Mouse (Mus musculus) heart, postnatal 36 days (tissue): ENCODE data around the gene Syngr1. TPM values are rescaled to one million over a fixed set of nuclear protein-coding genes. Genes with fewer than 3 reads are reported as not detected.
A peak's percentile ranks its signal among the peaks of the same experiment; 100 is the strongest.
"Not testable (repeated sequence)": the region's sequence is repeated elsewhere in the genome, so short reads cannot be mapped to it uniquely, and the experiment has no call there.

Source experiments
- DNase-seq, 2 experiments: peaks; one replicate each; pipeline ENCODE4 v3.0.0; 2021 to 2022
- intact Hi-C: fragments of 180-260 bp; cut with DNase I; formaldehyde crosslinking; loops from one replicate; pipeline ENCODE4 v1.15.1; 2025
- total RNA-seq, 2 experiments: library from RNA; stranded (reverse); gene quantifications; 2 replicates each; pipeline ENCODE4 v1.2.3; 2021

Syngr1 gene
- total RNA-seq, 2 experiments from 2014 or later, result 81.8 to 90.5 TPM

DNA sequence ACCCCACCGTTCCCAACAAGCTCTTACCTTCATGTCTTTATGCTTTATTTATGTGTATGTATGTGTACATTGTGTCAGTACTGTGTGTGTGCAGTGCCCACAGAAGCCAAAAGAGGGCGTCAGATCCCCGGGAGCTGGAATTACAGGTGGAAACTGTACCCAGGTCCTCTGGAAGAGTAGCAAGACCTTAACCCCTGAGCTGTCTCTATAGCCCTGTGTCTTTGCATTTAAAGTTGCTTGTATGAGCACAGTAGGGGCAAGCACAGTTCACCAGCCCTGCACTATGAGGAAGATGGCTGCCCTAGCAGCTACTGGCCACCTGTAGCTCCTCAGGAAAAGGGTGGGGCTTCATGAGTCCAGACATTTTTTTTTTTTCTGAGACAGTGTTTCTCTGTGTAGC lies 16.4 kb downstream of the Syngr1 start:
- intact Hi-C loops, result no loop called here
- no peak for DNase-seq

DNA sequence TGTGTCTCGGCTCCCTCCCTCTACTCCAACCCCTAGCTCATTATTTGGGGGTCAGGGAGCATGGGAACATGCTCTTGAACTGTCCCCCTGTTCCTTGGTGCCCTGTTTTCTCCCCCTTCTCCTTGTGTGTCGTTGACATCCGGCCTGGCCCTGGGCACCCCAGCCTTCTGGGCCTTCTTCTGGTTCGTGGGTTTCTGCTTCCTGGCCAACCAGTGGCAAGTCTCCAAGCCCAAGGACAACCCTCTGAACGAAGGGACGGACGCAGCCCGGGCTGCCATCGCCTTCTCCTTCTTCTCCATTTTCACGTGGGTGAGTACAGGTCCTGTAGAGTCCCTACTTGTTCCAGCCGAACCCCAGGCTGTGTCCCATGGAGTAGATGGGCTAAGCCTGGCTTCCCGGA lies 20.3 kb downstream of the Syngr1 start:
- no peak for DNase-seq
- intact Hi-C loops, result no loop called here

DNA sequence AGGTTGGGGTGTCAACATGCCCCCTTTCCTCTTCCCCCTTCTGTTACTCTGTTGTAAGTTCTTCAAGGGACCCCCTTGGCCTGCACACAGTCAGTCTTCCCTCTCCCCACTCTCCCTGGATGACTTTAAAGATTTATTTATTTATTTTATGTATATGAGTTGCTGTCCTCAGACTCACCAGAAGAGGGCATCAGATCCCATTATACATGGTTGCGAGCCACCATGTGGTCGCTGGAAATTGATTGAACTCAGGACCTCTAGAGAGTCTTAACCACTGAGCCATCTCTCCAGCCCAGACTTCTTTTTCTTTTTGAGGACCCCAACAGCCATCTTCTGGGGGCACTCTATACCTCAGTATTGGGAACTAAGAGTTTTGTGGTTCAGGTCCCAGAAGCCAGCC lies 21.4 kb downstream of the Syngr1 start:
- DNase-seq, result no peak
- intact Hi-C loops, result no loop called here

DNA sequence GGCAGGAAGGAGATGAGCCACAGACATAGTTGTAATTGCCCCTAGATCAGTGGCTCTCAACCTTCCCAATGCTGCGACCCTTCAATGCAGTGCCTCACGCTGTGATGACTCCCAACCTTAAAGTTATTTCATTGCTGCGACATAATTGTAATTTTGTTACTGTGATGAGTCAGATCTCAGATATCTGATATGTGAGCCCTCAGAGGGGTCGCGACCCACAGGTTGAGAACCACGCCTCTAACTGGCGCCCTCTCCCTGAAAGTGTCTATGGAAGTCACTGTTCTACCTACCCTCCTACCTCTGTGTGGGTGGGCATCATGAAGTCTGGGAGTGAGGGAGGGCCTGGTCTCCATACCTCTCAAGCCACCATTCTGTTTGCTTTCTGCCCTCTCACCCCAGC lies 23.3 kb downstream of the Syngr1 start:
- no peak for DNase-seq
- intact Hi-C loops, result no loop called here

DNA sequence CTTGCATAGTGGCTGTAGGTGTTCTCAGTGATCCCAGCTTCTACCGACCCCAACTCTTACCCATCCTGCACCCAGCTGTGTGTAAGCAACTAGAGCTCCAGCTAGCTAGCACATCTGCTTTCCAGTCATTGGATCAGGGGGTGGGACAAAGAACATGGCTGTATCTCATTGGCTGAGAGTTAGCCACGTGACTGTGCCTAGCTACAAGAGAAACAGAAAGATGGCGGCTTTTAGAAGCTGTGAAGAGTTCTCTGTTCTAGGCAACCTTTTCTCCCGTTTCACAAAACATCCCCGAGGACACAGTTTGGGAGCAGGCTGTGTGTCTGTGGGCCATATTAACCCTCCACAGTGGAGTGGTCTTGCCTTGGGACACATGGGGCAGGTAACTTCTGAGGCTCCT lies 24.1 kb downstream of the Syngr1 start:
- DNase-seq, result no peak
- intact Hi-C loops, result no loop called here

DNA sequence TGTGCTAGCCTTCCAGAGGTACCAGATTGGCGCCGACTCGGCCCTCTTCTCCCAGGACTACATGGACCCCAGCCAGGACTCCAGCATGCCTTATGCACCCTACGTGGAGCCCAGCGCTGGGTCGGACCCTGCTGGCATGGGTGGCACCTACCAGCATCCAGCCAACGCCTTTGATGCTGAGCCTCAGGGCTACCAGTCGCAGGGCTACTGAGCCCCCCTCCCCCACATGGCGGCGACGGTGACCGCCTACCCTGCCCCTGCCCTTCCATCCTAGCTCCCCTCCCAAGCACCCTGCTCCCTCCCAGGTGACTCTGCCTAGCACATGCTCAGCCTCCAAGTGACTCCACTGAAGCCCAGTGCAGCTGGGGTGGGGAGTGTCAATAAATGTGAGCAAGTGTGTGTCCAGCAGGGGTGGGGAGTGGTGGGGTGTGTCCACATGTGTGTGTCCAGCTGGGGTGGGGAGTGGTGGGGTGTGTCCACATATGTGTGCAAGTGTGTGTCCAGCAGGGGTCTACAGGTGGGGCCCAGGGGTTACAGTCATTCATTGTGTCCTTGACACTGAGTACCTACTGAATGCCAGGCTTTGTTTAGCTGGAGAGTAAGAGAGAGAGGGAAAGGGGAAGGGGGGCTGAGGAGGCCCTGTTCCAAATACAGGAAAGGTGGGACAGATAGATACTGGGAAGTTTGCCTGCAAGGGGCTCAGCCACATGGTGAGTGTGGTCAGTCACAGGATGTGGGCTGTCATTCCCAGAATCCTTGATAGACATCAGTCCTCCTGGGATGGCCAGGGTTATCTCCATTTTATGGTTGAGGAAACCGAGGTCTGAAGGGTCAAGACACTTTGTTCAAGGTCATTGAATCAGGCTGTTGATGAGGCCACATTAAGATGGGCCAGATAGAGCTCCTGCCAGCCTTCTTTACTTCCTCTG lies 25.0 kb downstream of the Syngr1 start:
- intact Hi-C loops, result no loop called here
- no peak for DNase-seq

DNA sequence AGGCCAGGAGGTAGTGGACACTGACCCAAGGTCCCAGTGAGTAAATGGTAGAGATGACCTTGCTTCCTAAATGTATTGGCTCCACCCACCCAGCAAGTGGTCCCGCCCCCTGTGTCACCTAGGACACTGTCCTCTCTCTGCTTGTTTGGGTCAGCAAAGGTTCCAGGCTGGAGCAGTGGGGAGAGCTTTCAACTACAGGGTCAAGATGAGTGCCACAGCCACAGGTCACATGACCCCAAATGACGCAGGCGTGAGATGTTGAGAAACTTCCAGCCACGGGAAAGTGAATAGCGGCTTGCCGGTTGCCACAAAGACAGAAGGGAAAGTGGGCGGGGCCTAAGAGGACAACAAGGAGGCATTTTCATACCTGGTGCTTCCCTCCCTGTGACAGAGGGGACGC lies 26.0 kb downstream of the Syngr1 start:
- intact Hi-C loops, result no loop called here
- no peak for DNase-seq

DNA sequence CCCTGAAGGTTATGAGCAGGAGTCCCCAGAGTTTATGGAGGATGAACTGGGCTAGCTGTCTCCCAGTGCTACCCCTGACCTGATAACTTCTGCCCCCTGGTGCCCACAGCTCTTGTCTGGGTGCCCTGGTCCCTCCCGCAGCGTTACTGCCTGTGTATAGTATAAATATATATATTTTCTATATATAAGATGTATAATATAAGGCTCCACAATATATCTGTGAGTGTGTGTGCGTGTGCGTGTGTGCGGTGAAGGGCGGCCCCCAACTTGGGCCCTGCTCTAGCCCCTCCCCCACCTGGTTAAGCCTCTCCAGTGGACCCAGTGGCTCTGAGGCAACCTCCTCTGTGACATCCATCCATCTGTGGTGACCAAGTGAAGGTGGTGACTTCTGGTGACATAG lies 27.9 kb downstream of the Syngr1 start:
- intact Hi-C loops, result no loop called here
- DNase-seq, result no peak

DNA sequence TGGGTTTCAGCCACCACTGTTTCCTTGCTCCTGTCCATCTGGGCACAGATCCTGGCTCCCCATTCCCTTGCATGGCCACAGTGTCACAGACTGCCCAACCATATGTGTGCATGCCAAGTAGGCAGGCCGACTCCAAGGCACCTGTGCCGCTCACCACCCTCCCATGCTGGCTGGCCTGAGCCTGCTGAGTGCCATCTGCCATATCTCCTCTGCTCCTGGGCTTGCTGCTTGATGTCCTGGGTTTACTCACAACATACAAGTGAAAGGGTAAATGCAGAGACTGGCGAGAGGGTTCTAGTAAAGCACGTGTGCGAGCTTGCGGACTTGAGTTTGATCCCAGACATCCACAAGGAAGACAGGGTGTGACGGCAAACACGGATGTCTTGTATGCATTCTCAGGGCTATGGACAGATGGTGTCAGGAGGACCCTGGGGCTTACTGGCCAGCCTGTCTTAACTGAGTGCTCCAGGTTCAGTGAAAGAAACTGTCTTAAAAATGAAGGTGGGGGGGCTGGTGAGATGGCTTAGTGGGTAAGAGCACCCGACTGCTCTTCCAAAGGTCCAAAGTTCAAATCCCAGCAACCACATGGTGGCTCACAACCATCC lies 30.7 kb downstream of the Syngr1 start:
- intact Hi-C loops, result no loop called here
- no peak for DNase-seq

DNA sequence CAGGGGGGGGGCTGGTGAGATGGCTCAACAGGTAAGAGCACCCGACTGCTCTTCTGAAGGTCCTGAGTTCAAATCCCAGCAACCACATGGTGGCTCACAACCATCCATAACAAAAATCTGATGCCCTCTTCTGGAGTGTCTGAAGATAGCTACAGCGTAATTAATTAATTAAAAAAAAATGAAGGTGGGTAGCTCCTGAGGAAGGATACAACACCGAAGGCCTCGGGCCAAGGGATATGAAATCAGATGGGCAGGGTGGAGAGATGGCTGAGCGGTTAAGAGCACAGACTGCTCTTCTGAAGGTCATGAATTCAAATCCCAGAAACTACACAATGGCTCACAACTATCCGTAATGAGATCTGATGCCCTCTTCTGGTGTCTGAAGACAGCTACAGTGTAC lies 31.3 kb downstream of the Syngr1 start:
- intact Hi-C loops, DNase-seq: not testable (repeated sequence)

DNA sequence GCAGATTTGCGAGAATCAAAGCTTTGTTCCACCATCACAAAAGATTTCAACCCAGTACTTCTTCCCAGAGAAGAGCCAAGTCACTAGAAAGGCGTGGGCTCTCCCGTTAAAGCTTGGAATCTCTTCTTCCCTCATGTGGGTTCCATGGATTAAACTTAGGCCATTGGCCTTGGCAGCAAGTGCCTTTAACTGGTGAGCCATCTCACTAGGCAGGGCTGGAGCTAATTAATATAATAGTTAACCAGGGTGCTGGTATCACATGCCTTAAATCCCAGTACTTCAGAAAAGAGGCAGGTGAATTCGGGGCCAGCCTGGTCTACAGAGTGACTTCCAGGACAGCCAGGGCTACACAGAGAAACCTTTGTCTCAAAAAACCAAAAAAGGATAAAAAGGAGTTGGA lies 33.5 kb downstream of the Syngr1 start:
- no peak for DNase-seq
- intact Hi-C loops, result no loop called here

DNA sequence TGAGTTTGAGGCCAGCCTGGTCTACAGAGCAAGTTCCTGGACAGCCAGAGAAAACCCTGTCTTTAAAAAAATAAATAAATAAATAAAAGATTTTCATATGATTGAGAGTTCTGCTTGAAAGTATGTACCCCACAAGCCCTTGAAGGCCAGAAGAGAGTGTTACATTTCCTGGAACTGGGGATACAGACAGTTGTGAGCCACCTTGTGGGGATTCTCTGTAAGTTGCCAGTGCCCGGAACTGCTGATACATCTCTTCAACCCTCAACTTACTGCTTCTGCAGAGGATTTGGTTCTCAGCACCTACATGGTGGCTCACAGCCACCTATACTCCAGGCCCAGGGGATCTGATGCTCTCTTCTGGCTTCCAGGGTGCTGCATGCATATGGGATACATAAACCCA lies 36.1 kb downstream of the Syngr1 start:
- intact Hi-C loops, result no loop called here
- no peak for DNase-seq

DNA sequence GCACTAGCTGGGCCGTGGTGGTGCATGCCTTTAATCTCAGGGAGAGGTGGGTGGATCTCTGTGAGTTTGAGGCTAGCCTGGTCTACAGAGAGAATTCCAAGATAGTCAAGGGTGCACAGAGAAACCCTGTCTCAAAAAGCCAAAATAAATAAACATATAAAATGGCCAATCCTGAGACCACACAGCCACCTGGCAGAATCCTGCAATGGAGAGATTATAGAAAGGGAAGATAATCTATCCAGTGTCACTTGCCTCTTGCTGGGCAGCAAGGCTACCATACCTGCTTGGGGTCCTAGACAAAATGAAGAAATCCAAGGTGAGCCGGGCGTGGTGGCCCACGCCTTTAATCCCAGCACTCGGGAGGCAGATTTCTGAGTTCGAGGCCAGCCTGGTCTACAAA lies 38.8 kb downstream of the Syngr1 start:
- no peak for DNase-seq
- intact Hi-C loops, result no loop called here

DNA sequence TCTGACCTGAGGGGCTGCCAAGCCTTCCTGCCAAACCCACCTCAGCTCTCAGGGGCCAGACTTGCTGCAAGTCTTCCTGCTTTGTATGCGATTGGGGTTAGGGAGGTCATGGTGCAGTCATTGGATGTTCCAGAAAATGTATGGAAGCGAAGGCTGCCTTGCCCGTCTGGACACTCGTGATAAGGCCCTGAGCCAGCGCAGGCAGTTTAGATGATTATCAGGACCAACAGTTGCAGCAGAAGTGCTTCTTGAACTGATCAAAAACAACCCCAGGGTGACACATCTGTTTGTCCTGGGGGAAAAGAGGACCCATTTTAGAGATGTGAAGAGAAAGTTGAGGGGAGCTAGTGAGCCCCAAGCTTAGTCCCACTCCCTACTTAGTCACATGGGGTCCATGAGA lies 39.6 kb downstream of the Syngr1 start:
- intact Hi-C loops, result no loop called here
- no peak for DNase-seq

DNA sequence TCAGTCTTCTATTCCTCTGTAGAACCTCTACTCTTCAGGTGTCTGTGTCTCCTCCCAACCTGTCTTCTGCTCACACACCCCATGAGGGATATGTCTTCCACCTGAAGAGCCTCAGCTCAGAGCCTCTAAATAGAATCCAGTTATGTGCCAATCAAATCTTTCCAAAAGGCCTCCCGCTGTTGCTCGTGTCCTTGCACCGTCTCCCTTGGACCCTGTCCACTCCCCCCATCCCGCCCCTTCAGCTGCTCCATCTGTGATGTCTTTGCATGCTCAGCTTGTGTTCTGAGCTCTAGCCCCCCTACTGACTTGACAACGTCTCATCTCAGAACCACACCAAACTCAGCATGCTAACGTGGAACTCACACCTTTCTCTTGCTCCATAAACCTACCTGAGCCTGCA lies 40.3 kb downstream of the Syngr1 start:
- DNase-seq, result no peak
- intact Hi-C loops, result no loop called here

DNA sequence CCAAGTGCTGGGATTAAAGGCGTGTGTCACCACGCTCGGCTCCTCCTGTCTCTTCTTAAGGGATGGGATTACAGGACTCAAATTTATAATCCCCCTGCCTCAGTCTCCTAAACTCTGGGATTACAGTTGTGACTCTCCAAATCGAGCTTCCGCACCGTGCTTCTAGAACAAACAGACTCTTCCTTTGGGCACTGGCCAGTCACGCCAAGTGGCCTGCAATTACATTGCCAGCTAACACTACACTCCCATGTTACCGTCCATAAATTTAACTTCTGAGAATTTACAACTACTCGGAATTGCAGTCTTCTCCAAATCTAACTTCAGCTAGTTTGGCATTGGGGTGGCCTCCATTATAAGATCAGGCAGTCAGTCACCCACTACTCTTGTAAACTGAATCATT lies 41.3 kb downstream of the Syngr1 start:
- intact Hi-C loops, result loop anchor here (2.0 kb wide), 1 partner anchor 44 kb away; no protein-coding TSS in a partner anchor
- DNase-seq, result peak in 1 of 2 experiments; percentile 7

DNA sequence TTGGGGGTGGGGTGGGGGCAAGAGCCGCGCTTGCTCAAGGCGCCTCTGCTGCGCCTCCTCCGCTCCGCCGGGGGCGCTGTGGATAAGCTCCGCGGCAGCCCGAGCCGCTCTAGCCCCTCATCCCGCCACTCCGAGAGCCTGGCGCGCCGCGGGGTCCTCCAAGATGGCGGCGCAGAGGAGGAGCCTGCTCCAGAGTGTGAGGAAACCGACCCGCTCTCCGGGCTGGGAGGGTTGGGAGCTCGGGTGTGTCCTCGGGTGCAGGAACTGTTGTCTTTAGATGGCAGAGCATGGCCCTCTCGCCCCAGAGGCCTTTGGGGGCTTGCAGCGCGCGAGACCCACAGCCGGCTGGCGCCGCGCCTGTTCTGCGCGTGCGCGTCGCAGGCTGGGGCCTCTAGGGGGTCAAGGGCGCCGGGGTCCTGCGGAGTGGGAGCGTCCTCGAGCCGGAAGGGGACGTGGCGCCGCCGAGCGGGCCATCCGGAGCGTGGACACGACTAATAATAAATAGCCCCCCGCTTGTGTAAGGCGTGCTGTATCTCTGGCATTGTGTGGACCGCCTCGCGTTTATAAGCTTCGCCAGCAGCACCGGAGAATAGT lies 42.0 kb downstream of the Syngr1 start, which contains the start of gene Tab1:
TSS of gene Tab1 (plus strand) at position 135 of the 594 bp plus-strand sequence.
- peak; percentile 94 to 96 for DNase-seq
- intact Hi-C loops, result loop anchor here (2.0 kb wide), 1 partner anchor 44 kb away; no protein-coding TSS in a partner anchor

DNA sequence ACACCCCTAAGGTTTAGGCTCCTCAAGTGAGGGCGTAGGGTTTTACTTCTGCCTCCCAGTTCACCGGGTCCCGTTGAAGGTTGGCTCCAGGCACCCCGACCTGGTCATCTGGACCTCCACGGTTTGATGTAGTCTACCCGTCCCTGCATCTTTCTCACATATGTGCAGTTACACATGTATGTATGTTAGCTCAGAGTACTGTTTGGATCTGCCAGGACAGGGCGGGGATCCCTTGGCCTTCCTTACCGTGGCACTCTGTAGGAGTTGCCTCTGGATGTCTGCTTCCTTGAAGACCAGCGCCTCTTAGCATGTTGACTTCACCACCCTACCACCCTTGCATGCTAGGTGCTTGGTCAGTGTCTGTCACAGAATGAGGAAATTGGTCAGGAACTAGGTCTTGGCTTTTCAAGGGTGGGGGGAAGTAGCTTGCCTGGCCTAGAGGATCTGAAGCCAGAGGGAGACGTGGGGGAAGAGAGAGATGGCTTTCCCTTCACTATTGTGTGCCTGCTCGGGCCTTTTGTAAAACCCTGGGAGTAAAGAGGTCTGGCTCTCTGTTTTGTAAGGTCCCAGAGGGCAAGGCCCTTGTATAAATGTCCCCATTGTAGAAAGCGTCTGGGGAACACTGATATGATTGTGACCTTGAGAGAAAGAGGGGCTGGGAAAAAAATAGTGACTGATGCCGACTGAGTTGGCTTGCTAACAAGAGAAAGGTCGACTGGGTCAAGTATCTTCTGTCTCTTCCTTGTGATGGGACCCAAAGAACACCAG lies 42.7 kb downstream of the Syngr1 start:
- no peak for DNase-seq
- intact Hi-C loops, result loop anchor here (2.0 kb wide), 2 partner anchors 45 to 121 kb away; partner anchors contain the start of gene Atf4

DNA sequence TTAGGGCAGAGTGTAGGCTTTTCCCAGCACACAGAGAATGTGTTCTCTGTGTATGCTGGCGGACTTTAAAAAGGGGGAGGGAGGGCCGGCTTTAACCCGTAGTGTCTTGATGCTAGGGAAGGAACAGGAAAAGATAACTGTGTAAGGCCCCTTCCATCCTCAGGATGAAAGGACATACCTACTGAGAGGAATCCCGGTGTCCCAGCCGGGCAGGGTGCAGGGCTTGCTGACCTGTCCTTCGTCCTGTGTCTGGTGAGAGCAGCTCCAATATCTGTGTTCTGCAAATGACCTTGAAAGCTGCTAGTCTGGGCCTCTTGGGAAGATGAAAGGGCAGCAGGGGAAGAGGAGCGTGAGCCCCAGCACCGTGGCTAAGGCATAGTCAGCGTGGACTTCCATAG lies 43.3 kb downstream of the Syngr1 start:
- intact Hi-C loops, result loop anchor here (2.0 kb wide), 1 partner anchor 120 kb away; the partner anchor contains the start of gene Atf4
- peak in 1 of 2 experiments; percentile 32 for DNase-seq

DNA sequence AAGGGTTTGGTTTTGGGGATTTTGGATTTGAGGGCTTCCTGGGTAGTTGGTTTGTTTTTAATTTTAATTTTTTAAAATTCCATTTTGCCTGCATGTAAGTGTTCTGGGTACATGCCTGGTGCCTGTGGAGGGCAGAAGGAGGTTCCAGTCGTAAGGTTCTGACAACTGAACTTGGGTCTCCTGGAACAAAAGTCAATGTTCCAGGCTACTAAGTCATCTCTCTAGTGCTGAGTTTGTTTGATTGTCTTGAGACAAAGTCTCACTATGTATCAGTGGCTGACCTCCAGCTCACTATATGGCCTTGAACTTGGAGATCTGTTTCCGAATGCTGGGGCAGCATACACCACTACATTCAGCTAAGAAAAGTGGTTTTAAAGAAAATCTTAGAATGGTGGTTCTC lies 44.4 kb downstream of the Syngr1 start:
- no peak for DNase-seq
- intact Hi-C loops, result loop anchor here (2.0 kb wide), 1 partner anchor 119 kb away; the partner anchor contains the start of gene Atf4

DNA sequence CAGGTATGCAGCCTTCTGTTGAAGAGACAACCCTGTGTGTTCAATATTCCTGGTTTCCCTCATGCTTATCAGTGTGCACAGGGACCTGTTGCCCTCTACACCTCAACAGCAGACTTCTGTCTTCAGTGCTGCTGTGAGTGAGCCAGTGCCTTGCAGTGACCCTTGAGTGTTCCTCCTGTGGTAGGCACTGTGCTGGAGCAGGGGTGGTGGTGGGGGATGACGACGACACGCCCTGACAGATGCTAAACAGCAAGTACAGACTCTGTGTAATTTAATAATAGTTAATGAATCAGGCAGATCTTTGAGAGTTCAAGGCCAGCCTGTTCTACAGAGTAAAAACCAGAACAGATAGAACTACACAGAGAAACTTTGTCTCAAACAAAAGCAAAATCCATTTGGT lies 45.5 kb downstream of the Syngr1 start:
- intact Hi-C loops, result no loop called here
- DNase-seq, result no peak
